In the genomic region with DNA sequence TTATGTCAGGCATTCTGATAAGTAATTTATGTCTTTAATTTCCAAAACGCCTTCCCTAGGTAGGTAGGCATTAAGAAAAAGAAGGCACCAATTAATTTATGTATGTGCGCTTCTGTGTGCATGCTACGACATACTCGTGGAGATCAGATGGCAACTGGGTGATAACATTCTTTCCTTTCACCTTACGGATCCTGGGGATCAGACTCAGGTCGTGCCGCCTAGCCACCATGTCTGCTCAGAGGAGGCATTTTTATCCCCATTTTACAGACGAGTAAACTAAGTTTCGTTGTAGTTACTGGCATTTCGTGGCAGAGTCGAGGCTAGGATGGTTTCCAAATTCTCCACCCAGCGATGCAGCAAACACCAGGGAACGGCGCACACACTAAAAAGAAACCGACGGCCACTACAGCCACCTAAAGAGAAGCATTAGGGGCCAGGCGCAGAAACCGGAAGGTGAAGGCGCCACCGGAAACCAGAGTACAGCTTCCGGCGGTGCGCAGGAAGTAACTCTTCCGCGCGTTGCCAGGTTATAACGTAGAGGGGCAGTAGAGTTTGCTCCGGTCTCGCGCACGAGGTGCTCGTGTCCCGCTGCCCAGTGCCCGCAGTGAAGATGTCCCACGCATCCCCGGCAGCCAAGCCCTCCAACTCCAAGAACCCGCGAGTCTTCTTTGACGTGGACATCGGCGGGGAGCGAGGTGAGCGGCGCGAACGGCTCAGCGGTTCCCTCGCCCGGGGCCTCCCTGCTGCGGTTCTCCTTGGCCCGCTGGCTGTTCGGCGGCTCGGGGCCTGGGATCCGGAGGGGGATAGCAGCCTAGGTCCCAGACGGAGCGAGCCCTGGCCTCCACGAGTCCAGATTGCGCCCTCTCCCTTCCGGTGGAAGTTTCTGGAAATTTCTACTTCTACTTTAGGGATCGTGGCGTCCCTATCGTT, we compare ENCODE assay signal across 8 mouse cellular contexts. TPM values are rescaled to one million over a fixed set of nuclear protein-coding genes. Genes with fewer than 3 reads are reported as not detected.
DNase-seq lines count a peak whose midpoint lies in the region; ATAC-seq and TF ChIP-seq lines count a peak whose summit lies in the region.

A gene (plus strand): TSS at position 480 of the 930 bp plus-strand sequence.

- peak; percentile 70 for ATAC-seq in embryonic facial prominence, embryonic 13.5 days (ENCODE audit: insufficient number of reproducible peaks, insufficient read depth, low FRiP score, low TSS enrichment, low read depth)
- peak; percentile 81 for ATAC-seq in limb, embryonic 15.5 days (ENCODE audit: insufficient number of reproducible peaks, low FRiP score, low TSS enrichment, low read depth)
- peak; percentile 90 for ATAC-seq in monocyte, adult 5-6 weeks (replicated peaks; ENCODE audit: insufficient number of reproducible peaks, low FRiP score, low TSS enrichment, poor library complexity, severe bottlenecking)

- peak within 1 kb of the TSS; percentile 94 for H3K9ac ChIP-seq in embryonic facial prominence, embryonic 13.5 days
- peak within 1 kb of the TSS; percentile 90 for H3K9ac ChIP-seq in heart, adult 2 months (ENCODE audit: low read depth, low read length)
- H3K9ac ChIP-seq in limb, embryonic 15.5 days = peak within 1 kb of the TSS; percentile 95

- DNase-seq in 3T3-L1 (ENCODE audit: low read depth, low spot score) = peak; percentile 92
- DNase-seq in adrenal gland, postnatal 36 days = peak; percentile 81 to 86
- DNase-seq in heart, adult 2 months = peak; percentile 83 to 86
- DNase-seq in kidney, adult 8-10 months = peak; percentile 70 to 76
- DNase-seq in spleen, postnatal 4 days (ENCODE audit: low spot score in 2 of 2) = peak; percentile 77 to 88

- peak within 1 kb of the TSS; percentile 91 for H3K4me3 ChIP-seq in embryonic facial prominence, embryonic 13.5 days
- H3K4me3 ChIP-seq in heart, adult 2 months = peak within 1 kb of the TSS; percentile 95
- H3K4me3 ChIP-seq in limb, embryonic 15.5 days = peak within 1 kb of the TSS; percentile 90

- peak within 1 kb of the TSS; percentile 87 for H3K27ac ChIP-seq in embryonic facial prominence, embryonic 13.5 days
- peak within 1 kb of the TSS; percentile 87 for H3K27ac ChIP-seq in heart, adult 2 months
- peak within 1 kb of the TSS; percentile 86 for H3K27ac ChIP-seq in limb, embryonic 15.5 days

- peak; percentile 79; the same call in 1 of the 2 replicates for TF ChIP-seq EP300 in heart, adult 2 months (IDR thresholded peaks at IDR 0.05; ENCODE audit: insufficient read depth, low read depth, low read length)

- H3K9me3 ChIP-seq in embryonic facial prominence, embryonic 13.5 days = no peaks in the 10 kb centered on the region
- no peaks in the 10 kb centered on the region for H3K9me3 ChIP-seq in limb, embryonic 15.5 days

- intact Hi-C loops in heart, adult 2 months (cut with DNase I) = loop anchor here (2.0 kb wide), 1 partner anchor 22 kb away; no protein-coding TSS in a partner anchor

- no peaks in the 10 kb centered on the region for H3K27me3 ChIP-seq in embryonic facial prominence, embryonic 13.5 days
- H3K27me3 ChIP-seq in heart, adult 2 months (ENCODE audit: control insufficient read depth, insufficient read depth, low read length) = no peaks in the 10 kb centered on the region
- no peaks in the 10 kb centered on the region for H3K27me3 ChIP-seq in limb, embryonic 15.5 days

- TF ChIP-seq POLR2A in heart, adult 2 months (IDR thresholded peaks at IDR 0.05; ENCODE audit: insufficient read depth, low read depth, low read length) = peak; percentile 76

- no peaks in the 10 kb centered on the region for H3K79me2 ChIP-seq in heart, adult 2 months (replicated peaks; ENCODE audit: control insufficient read depth, insufficient read depth, low read length)

- TF ChIP-seq CTCF in heart, adult 2 months (IDR thresholded peaks at IDR 0.05) = peak; percentile 38

- H3K4me1 ChIP-seq in embryonic facial prominence, embryonic 13.5 days = peaks cover 13% of the 10 kb centered on the region
- H3K4me1 ChIP-seq in heart, adult 2 months (ENCODE audit: control insufficient read depth, insufficient read depth, low read length) = peaks cover 3% of the 10 kb centered on the region
- H3K4me1 ChIP-seq in limb, embryonic 15.5 days = peaks cover 10% of the 10 kb centered on the region

- WGBS in embryonic facial prominence, embryonic 13.5 days = 2% methylated on average over 63 of the region's 63 CpGs
- 2% methylated on average over 63 of the region's 63 CpGs for WGBS in heart, adult 2 months
- 3% methylated on average over 63 of the region's 63 CpGs for WGBS in limb, embryonic 15.5 days

- H3K36me3 ChIP-seq in embryonic facial prominence, embryonic 13.5 days = peaks cover 22% of the 10 kb centered on the region
- peaks cover 9% of the 10 kb centered on the region for H3K36me3 ChIP-seq in heart, adult 2 months (ENCODE audit: control insufficient read depth, insufficient read depth, low read length)
- peaks cover 22% of the 10 kb centered on the region for H3K36me3 ChIP-seq in limb, embryonic 15.5 days

- H3K4me2 ChIP-seq in embryonic facial prominence, embryonic 13.5 days = peak within 1 kb of the TSS; percentile 77
- H3K4me2 ChIP-seq in limb, embryonic 15.5 days = peak within 1 kb of the TSS; percentile 61

RNA-seq across cellular contexts. Expression of the gene that starts here (rescaled TPM):
- 10 to 100 TPM; 48.7 to 71.2 TPM for total RNA-seq in adrenal gland, postnatal 36 days (2021)
- 185 and 187 TPM in 2 replicates for polyA plus RNA-seq in embryonic facial prominence, embryonic 13.5 days (2015; fragmentation: Nextera tagmentation; extraction: Ambion mirVana)
- 10 to 100 TPM; 39.9 to 42.9 TPM for total RNA-seq in heart, adult 2 months (2021)
- 8.9 and 20.6 TPM in 2 replicates for polyA plus RNA-seq in heart, adult 2 months (2012; rRNA removed)
- 151 and 157 TPM in 2 replicates for polyA plus RNA-seq in limb, embryonic 15.5 days (2015; fragmentation: Nextera tagmentation; extraction: Ambion mirVana)
- total RNA-seq in monocyte, adult 5-6 weeks (2017) = 99.2 to 136 TPM (median 131 TPM) in 3 replicates

Comparison
In these comparisons a context has a peak if more than half of its experiments do, and no peak if none do; other contexts are left out.
1. Peak in every context shown above with its lines: DNase-seq, ATAC-seq, H3K4me3 ChIP-seq and H3K27ac ChIP-seq.